Mouse (Mus musculus) mesoderm, embryonic 11.5 days (tissue): ENCODE results near the gene Cdc34.

Source experiments
- DNase-seq: peaks from one replicate; pipeline ENCODE4 v3.0.0-alpha.2; 2012; ENCODE audit warnings: low read depth, low spot score

Cdc34 gene

DNA sequence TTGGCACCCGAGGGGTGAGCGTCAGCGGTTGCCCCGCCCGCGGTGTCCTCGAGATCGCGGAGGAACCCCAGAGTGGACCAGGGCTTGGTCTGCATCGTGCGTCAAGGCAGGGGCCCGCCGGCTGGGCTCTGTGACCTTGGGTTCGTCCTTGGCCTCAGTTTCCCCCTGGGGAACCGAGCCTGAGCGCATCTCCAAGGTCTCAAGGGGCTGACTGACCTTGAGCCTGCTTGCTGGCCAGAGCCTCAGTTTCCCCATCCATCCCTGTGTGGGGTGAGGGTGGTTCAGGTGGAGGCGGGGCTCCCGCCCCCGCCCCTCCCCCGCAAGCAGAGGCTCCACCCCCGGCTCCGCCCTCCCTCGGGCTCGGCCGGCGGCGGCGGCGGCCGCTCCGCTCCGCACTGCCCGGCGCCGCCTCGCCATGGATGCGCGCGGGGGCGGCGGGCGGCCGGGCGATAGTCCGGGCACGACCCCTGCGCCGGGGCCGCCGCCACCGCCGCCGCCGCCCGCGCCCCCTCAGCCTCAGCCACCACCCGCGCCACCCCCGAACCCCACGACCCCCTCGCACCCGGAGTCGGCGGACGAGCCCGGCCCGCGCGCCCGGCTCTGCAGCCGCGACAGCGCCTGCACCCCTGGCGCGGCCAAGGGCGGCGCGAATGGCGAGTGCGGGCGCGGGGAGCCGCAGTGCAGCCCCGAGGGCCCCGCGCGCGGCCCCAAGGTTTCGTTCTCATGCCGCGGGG, 34.4 kb downstream of the Cdc34 start, which contains the start of gene Hcn2:
Hcn2 (plus strand) TSS at position 381 of the 734 bp plus-strand sequence.
- DNase-seq = no peak

DNA sequence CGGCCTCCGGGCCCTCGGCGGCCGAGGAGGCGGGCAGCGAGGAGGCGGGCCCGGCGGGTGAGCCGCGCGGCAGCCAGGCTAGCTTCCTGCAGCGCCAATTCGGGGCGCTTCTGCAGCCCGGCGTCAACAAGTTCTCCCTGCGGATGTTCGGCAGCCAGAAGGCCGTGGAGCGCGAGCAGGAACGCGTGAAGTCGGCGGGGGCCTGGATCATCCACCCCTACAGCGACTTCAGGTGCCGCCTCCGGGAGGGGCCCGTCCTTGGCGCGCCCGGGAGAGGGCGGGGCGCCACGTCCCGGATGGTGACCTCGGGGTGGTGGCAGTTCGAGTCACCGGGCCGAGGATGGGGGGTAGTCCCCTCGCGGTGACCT, 35.0 kb downstream of the Cdc34 start:
- DNase-seq = no peak

DNA sequence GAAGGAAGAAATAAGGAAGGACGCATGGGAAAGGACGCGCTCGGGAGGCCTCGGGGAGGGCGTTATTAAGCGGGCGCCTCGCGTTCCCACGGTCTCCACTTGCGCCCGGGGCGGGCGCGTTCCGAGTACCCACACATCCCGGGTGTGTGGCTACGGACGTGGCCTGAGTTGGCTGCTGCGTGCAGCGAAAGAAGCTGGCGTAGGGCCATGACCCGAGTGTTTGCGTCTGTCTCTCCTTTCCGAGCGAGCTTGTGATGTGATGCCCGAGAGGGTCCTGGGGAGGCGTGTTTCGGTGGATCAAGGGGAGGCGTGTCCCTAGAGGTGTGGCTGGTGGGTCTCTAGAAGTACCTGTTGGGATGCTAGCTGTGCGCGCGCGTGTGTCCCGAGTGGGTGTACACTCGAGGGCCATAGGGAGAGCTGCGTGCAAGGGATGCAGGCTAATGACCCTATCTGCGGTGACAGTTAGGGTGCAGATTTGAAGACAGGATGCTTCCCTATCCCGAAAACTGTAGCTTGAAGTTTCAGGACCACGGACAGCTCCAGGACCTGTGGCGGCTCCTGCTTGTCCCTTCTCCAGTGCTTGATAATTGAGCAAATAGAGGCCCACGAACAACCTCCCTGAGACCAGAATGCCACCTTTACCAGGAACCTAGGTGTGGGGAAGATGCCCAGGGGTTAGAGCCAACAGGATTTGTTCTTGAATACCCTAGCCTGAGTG, 35.8 kb downstream of the Cdc34 start:
- DNase-seq = peak; percentile 90

DNA sequence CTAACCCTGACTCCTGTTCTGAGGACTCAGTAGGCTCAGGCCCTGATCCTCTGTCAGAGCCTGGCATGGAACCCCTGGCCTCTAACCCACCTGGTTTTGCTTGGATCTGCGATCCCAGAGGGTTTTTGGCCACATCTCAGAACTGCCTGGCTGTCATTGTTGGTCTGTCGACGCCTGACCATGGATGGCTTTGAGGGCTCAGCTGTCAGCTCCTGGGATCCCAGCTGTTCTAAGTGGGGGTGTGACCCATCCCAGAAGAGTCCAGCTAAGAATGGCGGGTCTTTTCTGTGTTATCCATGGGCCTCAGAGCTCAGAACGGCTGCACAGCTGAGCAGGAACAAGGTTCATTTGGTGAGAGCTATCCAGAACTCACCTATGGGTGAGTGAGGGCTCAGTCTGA, 39.1 kb downstream of the Cdc34 start:
- no peak for DNase-seq

DNA sequence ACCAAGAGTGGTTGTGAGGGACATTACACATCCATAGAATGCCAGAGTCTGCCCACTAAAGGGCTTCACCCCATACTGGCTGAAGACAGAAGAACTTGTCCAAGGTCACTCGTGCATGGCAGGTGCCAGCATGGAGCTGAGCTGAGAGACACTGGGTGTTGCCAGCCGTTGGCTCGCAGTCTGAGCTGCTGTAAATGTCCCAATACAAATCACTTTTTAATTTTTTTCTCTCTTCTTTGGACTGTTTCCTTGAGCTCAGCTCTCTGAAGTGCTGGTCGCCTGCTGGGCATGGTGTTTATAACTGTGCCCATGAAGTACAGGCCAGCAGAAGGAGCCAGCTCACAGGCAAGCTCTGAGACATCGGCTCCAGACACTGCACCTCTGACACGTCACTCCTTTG, 41.1 kb downstream of the Cdc34 start:
- no peak for DNase-seq

DNA sequence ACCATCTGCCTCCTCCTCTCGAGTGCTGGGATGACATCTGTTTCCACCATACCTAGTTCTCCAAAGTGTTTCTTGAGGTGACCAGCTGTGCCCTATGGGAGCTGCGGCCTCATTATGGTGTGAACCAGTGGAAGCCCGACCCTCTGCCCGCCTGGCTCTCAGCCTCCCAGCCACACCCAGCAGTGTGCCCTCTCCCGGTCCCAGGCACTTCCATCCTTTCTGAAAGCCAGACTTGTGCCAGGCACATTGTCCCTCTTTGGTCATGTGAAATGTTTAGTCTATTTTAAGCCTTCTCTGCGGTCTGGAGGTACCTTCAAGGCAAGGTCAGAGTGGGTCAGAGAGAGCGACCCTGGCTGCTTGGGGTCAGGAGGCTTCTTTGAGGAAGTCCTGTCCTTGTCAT, 41.7 kb downstream of the Cdc34 start:
- DNase-seq = no peak

DNA sequence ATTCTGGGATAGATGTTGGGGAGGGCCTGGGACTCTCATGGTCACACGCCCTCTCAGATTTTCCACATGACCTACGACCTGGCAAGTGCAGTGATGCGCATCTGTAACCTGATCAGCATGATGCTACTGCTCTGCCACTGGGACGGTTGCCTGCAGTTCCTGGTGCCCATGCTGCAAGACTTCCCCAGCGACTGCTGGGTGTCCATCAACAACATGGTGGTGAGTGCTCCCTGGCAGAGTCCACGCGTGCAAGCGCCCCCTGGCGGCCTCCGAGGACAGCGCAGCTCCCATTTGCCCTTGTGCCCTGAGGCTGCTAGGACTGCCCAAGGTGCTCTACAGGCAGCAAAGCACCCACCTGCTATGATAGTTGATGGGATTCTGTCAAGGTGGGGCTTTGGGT, 44.1 kb downstream of the Cdc34 start:
- DNase-seq = peak; percentile 28

DNA sequence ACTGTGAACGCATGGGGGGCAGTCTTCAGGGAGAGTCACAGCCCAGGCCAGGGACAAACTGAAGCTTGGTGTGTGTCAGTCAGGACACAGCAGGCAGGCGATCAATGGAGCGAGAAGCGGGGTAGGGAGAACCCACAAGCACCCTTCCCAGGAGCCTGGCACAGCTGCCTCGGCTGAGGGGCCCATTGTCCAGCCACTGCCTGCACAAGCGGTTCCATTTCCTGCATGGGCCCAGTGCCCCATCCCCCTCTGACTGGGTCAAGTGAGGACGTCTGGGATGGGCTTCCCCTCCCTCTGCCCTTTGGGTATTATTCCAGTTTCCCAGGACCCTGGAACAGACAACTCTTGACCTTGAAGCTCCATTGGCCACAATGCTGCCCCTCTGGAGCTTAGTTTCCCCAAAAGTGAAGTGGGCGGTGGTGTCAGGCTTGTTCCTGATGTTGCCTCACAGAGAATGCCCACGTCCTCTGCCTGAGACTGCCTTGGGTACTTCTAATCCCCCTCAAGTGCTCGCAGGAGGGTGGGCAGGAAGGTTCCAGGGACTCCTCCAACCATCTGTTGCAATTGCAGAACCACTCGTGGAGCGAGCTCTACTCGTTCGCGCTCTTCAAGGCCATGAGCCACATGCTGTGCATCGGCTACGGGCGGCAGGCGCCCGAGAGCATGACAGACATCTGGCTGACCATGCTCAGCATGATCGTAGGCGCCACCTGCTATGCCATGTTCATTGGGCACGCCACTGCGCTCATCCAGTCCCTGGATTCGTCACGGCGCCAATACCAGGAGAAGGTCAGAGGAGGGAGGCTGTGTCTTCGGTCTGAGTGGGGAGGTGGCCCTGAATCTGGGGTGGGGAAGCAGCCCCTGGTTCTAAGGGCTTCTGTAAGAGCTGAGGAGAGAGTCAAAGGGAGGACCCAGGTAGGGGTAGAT, 46.6 kb downstream of the Cdc34 start:
- DNase-seq = no peak

DNA sequence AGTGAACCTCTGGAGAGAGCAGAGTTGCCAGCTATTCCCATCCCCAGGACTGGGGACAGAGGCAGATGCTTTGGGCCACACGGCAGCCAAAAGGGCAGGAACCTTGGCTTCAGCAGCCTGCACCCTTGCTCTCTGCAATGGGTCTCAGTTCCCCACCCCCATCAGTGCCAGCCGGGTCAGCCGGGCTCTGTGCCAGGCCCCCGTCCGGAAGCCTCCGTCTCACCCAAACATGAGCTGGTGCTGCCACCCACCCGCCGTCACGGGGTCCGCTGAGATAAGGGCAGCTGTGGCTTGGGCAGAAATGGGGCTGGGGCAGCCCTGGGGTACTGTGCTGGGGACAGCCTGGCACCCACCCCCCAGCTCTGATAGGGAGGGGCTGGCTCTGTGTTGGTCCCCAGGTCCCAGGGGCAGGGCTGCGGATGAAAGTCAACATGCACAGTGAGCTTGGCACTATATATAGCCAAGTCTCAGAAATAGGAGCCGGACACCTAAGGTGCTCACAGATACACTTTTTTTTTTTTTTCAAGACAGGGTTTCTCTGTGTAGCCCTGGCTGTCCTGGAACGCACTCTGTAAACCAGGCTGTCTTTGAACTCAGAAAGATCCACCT, 47.5 kb downstream of the Cdc34 start:
- no peak for DNase-seq

DNA sequence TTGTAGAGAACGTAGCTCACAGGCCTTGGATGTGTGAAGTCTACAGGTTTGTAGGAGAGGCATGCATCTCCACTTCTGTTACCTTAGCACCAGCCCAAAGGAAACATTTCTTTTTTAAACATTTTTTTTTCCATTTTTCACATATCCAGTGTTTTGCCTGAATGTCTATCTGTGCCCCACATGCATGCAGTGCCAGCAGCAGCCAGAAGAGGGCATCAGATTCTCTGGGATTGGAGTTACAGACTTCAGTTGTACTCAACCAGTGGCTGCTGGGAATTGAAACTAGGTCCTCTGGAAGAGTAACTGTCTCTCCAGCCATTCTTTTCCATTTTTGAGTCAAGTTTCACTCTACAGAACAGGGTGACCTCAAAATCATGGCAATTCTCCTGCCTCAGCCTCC, 50.5 kb downstream of the Cdc34 start:
- no peak for DNase-seq

DNA sequence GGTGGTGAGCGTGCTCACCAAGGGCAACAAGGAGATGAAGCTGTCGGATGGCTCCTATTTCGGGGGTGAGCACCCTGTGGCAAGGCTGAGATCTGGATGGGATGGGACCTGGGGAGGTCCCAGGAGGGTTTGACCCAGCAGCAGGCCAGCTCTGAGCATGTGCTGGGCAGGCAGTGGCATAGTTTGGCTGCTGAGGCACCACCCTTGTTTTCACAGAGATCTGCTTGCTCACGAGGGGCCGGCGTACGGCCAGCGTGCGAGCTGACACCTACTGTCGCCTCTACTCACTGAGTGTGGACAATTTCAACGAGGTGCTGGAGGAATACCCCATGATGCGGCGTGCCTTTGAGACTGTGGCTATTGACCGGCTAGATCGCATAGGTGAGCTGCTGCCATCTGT, 51.9 kb downstream of the Cdc34 start:
- no peak for DNase-seq

DNA sequence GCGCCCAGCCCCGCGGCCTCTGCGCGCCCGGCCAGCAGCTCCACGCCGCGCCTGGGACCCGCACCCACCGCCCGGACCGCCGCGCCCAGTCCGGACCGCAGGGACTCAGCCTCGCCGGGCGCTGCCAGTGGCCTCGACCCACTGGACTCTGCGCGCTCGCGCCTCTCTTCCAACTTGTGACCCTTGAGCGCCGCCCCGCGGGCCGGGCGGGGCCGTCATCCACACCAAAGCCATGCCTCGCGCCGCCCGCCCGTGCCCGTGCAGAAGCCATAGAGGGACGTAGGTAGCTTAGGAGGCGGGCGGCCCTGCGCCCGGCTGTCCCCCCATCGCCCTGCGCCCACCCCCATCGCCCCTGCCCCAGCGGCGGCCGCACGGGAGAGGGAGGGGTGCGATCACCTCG, 53.4 kb downstream of the Cdc34 start:
- DNase-seq = no peak

DNA sequence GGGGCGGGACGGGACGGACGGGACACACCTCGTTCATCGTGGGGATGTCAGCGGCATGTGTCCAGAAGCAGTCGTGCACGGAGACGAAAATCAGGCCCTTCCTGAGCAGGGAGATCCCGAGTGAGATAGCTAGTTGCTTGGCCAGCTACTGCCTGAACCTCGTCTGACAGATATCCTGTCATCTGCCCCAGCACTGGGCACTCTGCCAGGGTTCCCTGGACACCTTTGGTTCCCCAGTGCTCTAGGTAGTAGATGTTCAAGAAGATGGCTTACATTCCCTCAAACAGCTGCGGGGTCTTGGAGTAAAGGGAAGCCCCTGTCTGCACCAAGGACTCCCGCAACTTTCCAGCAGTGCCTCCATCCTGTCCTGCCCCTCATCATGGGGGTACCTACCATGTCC, 54.7 kb downstream of the Cdc34 start:
- no peak for DNase-seq
